In genomic region chr1:89634055-89634454, GRCm38 (mm10) we compare ENCODE assay signal across 19 mouse cellular contexts.
DNase-seq lines count a peak whose midpoint lies in the region; ATAC-seq and TF ChIP-seq lines count a peak whose summit lies in the region.
"Had no signal": no experiment of that assay in that cellular context is flagged by ENCODE, and none has a peak within 500 bp of the region (broad histone marks: within the 10 kb centered on the region; RNA-seq: fewer than 3 reads in every experiment).

No protein-coding gene starts in this region.

- no peak overlapping the region for H3K4me3 ChIP-seq in hindbrain, embryonic 11.5 days (ENCODE audit: low read depth, low read length)
- no peak overlapping the region for H3K4me3 ChIP-seq in hindbrain, embryonic 14.5 days (replicated peaks; ENCODE audit: low read length)
- no peak overlapping the region for H3K4me3 ChIP-seq in liver, embryonic 14.5 days (ENCODE audit: insufficient read depth in 1 of 2, low read depth in 2 of 2, low read length in 2 of 2)
- no peak overlapping the region for H3K4me3 ChIP-seq in liver, embryonic 11.5 days (ENCODE audit: low read depth, low read length)
- H3K4me3 ChIP-seq: heart, embryonic 10.5 days; limb, embryonic 10.5 days; neural tube, embryonic 13.5 days had no signal

- H3K36me3 ChIP-seq in hindbrain, embryonic 11.5 days (ENCODE audit: control insufficient read depth, insufficient read depth, low read length): peaks cover 5% of the 10 kb centered on the region
- peaks cover 58% of the 10 kb centered on the region for H3K36me3 ChIP-seq in hindbrain, embryonic 14.5 days (replicated peaks; ENCODE audit: control insufficient read depth, insufficient read depth)
- no peaks in the 10 kb centered on the region for H3K36me3 ChIP-seq in liver, embryonic 14.5 days (replicated peaks; ENCODE audit: control insufficient read depth, insufficient read depth, low read depth)
- H3K36me3 ChIP-seq in liver, embryonic 11.5 days (ENCODE audit: control insufficient read depth, insufficient read depth, low read length): peaks cover 6% of the 10 kb centered on the region; the same call in 1 of the 2 replicates

- 74% methylated on average over 14 of the region's 14 CpGs for WGBS in hindbrain, embryonic 11.5 days
- 75% methylated on average over 14 of the region's 14 CpGs for WGBS in hindbrain, embryonic 14.5 days
- 65% methylated on average over 14 of the region's 14 CpGs for WGBS in liver, embryonic 14.5 days (ENCODE audit: insufficient replicate concordance)
- WGBS in liver, embryonic 11.5 days: 74% methylated on average over 14 of the region's 14 CpGs

- H3K9me3 ChIP-seq in hindbrain, embryonic 11.5 days (ENCODE audit: control insufficient read depth, low read length): no peaks in the 10 kb centered on the region
- H3K9me3 ChIP-seq in hindbrain, embryonic 14.5 days (ENCODE audit: control insufficient read depth, low read length): no peaks in the 10 kb centered on the region
- no peaks in the 10 kb centered on the region for H3K9me3 ChIP-seq in liver, embryonic 14.5 days (ENCODE audit: control insufficient read depth, low read length)
- no peaks in the 10 kb centered on the region for H3K9me3 ChIP-seq in liver, embryonic 11.5 days (ENCODE audit: control insufficient read depth, low read length)
- H3K9me3 ChIP-seq: heart, embryonic 10.5 days; limb, embryonic 10.5 days; neural tube, embryonic 13.5 days had no signal

- no peak for TF ChIP-seq EP300 in liver, embryonic 14.5 days (IDR thresholded peaks at IDR 0.05; ENCODE audit: low read depth)

- no peak overlapping the region for H3K4me2 ChIP-seq in hindbrain, embryonic 11.5 days (replicated peaks; ENCODE audit: low read depth, low read length)
- H3K4me2 ChIP-seq in hindbrain, embryonic 14.5 days (replicated peaks): no peak overlapping the region
- no peak overlapping the region for H3K4me2 ChIP-seq in liver, embryonic 14.5 days (ENCODE audit: low read depth)
- no peak overlapping the region for H3K4me2 ChIP-seq in liver, embryonic 11.5 days
- H3K4me2 ChIP-seq: neural tube, embryonic 13.5 days had no signal

- H3K4me1 ChIP-seq in hindbrain, embryonic 11.5 days (replicated peaks; ENCODE audit: control insufficient read depth, insufficient read depth, low read length): no peaks in the 10 kb centered on the region
- H3K4me1 ChIP-seq in hindbrain, embryonic 14.5 days (replicated peaks; ENCODE audit: control insufficient read depth, insufficient read depth, low read length): no peaks in the 10 kb centered on the region
- no peaks in the 10 kb centered on the region for H3K4me1 ChIP-seq in liver, embryonic 14.5 days (replicated peaks; ENCODE audit: control insufficient read depth in 2 of 2, insufficient read depth in 2 of 2, low read length in 1 of 2)
- H3K4me1 ChIP-seq in liver, embryonic 11.5 days (replicated peaks; ENCODE audit: control insufficient read depth, insufficient read depth, low read length): no peaks in the 10 kb centered on the region
- H3K4me1 ChIP-seq: limb, embryonic 10.5 days had no signal

- H3K9ac ChIP-seq in hindbrain, embryonic 11.5 days (ENCODE audit: low read depth, low read length): no peak overlapping the region
- no peak overlapping the region for H3K9ac ChIP-seq in hindbrain, embryonic 14.5 days
- H3K9ac ChIP-seq in liver, embryonic 14.5 days (replicated peaks): no peak overlapping the region
- no peak overlapping the region for H3K9ac ChIP-seq in liver, embryonic 11.5 days (ENCODE audit: low read depth, low read length)
- H3K9ac ChIP-seq: neural tube, embryonic 13.5 days had no signal

- H3K27ac ChIP-seq in hindbrain, embryonic 11.5 days (ENCODE audit: low read depth, low read length): no peak overlapping the region
- no peak overlapping the region for H3K27ac ChIP-seq in hindbrain, embryonic 14.5 days
- no peak overlapping the region for H3K27ac ChIP-seq in liver, embryonic 14.5 days
- no peak overlapping the region for H3K27ac ChIP-seq in liver, embryonic 11.5 days (ENCODE audit: low read depth, low read length)
- H3K27ac ChIP-seq: heart, embryonic 10.5 days; limb, embryonic 10.5 days; neural tube, embryonic 13.5 days had no signal

- ATAC-seq in hindbrain, embryonic 11.5 days (ENCODE audit: low FRiP score): no peak
- no peak for ATAC-seq in hindbrain, embryonic 14.5 days (ENCODE audit: low FRiP score)
- ATAC-seq in liver, embryonic 14.5 days (ENCODE audit: insufficient read depth): no peak
- no peak for ATAC-seq in liver, embryonic 11.5 days (replicated peaks; ENCODE audit: low FRiP score)
- ATAC-seq: CD4-positive, CD25-positive, alpha-beta regulatory T cell, adult 4 months; Patski had no signal

- TF ChIP-seq CTCF in liver, embryonic 14.5 days (IDR thresholded peaks at IDR 0.05; ENCODE audit: low read depth): peak; percentile 48

- H3K27me3 ChIP-seq in hindbrain, embryonic 11.5 days (ENCODE audit: control insufficient read depth, insufficient read depth, low read length): no peaks in the 10 kb centered on the region
- H3K27me3 ChIP-seq in hindbrain, embryonic 14.5 days (ENCODE audit: control insufficient read depth, insufficient read depth, low read length): no peaks in the 10 kb centered on the region
- H3K27me3 ChIP-seq in liver, embryonic 14.5 days (ENCODE audit: control insufficient read depth, insufficient read depth, low read length): no peaks in the 10 kb centered on the region
- H3K27me3 ChIP-seq in liver, embryonic 11.5 days (replicated peaks; ENCODE audit: control insufficient read depth, insufficient read depth, low read length): no peaks in the 10 kb centered on the region
- H3K27me3 ChIP-seq: neural tube, embryonic 13.5 days; Patski had no signal

- DNase-seq in hindbrain, embryonic 11.5 days (ENCODE audit: low spot score): peak; percentile 26
- no peak for DNase-seq in hindbrain, embryonic 14.5 days (ENCODE audit: low spot score)
- DNase-seq in liver, embryonic 14.5 days (ENCODE audit: low read depth in 3 of 3, low spot score in 3 of 3): no peak
- DNase-seq in liver, embryonic 11.5 days (ENCODE audit: low spot score): no peak
- DNase-seq in ES-CJ7 (ENCODE audit: low read depth, low spot score) (peak; percentile 76), ZHBTc4 (ENCODE audit: low read depth, low spot score) (peak; percentile 76)
- no peak for DNase-seq in Muller cell, postnatal 12 days (ENCODE audit: inconsistent ontology term)
- DNase-seq in ovary, postnatal 14 days (ENCODE audit: low spot score): no peak
- DNase-seq: cerebellum, adult 18-20 months; gastrocnemius, postnatal 10 days; kidney, adult 11 months; layer of hippocampus, postnatal 36 days; lung, adult 18-20 months; thymus, postnatal 14 days had no signal

Comparison
In these comparisons a context has a peak if more than half of its experiments do, and no peak if none do; other contexts are left out.
1. DNase-seq: peak in hindbrain, embryonic 11.5 days (single experiment), ES-CJ7 (single experiment) and ZHBTc4 (single experiment); none in hindbrain, embryonic 14.5 days (single experiment), liver, embryonic 14.5 days (0 of 3), liver, embryonic 11.5 days (single experiment), Muller cell, postnatal 12 days (single experiment) and ovary, postnatal 14 days (single experiment).